Mouse (Mus musculus) ZHBTc4 (cell line): ENCODE measurements around the gene Shq1.
A peak's percentile ranks its signal among the peaks of the same experiment; 100 is the strongest.

Experiments
- DNase-seq: peaks from one replicate; pipeline ENCODE4 v3.0.0-alpha.2; 2011; ENCODE audit warnings: low read depth, low spot score

Shq1 gene

DNA sequence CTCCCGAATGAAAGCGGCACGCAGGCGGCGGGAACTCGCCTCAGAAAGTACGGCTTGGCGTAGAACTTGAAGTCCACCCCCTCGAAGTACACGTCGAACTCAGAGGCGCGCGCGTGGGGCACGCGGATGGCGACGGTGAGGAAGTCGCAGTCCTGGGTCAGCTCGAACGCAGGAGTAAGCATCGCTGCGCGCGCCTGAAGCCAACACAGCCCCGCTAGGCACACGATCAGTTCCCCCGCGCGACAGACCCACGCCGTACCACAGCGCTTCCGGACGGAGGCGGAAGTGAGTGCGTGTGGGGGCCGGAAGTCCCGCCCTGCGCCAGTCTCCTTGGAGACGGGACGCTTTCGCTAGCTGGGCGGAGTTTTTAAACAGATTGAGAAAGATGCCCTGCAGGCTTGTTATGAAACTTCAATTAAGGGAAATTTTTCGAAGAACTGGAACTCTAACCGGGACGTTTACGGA lies at the start of gene Shq1:
Gene Shq1, minus strand, starts transcription at position 278 of the 465 bp plus-strand sequence.
- peak; percentile 90 for DNase-seq

DNA sequence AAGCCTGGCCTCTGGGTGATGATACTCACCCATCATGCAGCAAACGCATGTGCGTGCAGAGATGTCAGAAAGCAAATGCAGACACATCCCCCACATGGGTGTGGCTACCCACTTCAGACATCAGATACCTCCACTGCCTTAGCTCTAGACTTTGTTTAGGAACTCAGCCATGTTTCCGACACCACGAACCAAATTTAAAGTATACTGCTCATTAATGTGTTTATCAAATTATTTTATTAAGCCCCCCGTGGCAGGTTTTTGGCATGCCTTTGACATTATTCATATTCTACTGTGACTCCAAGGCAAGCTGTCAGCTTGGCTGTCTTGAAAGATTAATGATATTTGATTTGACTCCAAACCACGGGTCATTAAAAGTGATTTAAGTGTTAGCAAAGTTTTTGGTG lies 49.1 kb upstream of the Shq1 start:
- no peak for DNase-seq

- no peak for DNase-seq
Measured at GRCm38 (mm10) chr6:100716817-100717216, 45.9 kb upstream of the Shq1 start.

- DNase-seq, result no peak
Measured at GRCm38 (mm10) chr6:100716152-100716551, 45.2 kb upstream of the Shq1 start.

- DNase-seq, result no peak
Measured at GRCm38 (mm10) chr6:100715296-100715828, 44.4 kb upstream of the Shq1 start.

DNA sequence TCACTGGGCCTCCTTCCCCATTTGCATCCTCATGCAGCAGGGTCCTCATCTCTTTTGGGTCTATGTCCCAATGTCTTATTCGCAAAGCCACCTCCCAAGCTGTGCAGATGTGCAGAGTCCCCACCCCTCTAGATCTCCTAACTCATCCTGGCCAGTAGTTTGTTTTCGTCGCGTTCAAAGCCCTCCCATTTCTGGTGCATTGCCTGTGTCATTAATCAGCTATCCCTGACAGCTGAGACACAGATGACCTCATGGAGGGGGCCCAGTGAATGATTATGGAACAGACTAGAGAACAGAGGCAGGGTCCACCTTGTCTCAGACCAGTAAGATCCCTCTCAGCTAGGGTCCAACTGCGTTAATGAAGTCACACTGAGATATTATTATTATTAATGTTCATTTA lies 39.9 kb upstream of the Shq1 start:
- no peak for DNase-seq

DNA sequence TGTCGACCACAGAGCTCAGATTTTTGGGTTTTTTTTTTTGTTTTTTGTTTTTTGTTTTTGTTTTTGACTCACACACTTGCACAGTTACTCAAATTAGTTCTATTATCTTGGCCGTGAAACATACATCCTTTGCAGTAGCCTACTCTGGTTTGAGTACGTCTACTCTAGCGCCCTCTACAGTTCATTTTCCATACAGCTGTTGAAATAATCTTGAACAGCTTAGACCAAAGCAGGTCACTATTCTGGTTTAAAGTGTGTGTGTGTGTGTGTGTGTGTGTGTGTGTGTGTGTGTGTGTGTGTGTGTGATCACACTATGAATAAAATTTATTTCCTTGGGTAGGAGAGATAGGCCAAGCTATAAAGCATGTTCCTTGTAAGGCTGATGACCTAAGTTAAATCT lies 39.2 kb upstream of the Shq1 start:
- peak; percentile 57 for DNase-seq

- peak; percentile 86 for DNase-seq
Measured at GRCm38 (mm10) chr6:100709483-100709882, 38.5 kb upstream of the Shq1 start.

GRCm38 (mm10) chr6:100708996-100709395 lies 38.0 kb upstream of the Shq1 start:
- DNase-seq, result no peak

DNA sequence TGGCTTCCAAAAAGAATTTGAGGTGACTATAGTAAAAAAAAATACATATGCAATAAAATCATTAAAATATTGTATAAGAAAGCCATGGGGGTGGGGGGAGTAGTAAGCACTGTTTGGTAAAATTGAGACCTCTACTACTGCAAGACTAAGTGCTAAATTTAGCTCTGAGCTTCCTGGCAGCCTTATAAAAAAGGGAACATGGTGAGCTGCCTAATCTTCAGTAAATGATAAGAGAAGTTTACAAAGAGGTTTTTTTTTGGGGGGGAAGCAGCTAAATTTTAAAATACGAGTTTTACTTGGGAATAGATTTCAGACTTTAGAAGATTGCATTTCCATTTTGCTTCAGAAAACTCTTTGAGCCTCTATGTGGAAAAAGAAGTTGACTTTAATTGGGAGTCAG lies 37.3 kb upstream of the Shq1 start:
- DNase-seq, result no peak

DNA sequence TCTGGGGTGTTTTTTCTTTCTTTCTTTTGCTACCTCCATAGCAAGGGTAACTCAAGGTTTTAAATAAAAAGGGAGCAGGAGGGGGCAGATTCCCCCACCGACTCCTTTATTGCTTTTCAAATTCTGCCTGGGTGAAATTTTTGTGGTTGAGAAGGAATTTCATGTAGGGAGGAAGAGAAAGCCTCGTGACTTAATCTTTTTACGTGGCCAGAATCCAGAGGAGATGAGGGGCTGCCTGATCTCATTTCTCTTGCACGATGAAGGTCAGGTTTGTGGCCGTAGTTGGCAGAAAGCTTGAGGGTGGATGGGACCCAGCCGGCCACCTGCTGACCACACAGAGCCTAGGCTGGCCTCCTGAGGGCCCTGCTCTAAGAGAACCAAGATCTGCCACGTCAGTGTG lies 36.6 kb upstream of the Shq1 start:
- no peak for DNase-seq

- no peak for DNase-seq
Measured at GRCm38 (mm10) chr6:100706861-100707260, 35.9 kb upstream of the Shq1 start.

GRCm38 (mm10) chr6:100705366-100705811 lies 34.4 kb upstream of the Shq1 start:
- no peak for DNase-seq

GRCm38 (mm10) chr6:100704574-100705365 lies 33.8 kb upstream of the Shq1 start, which contains the start of gene Gxylt2:
Gene Gxylt2, plus strand, starts transcription at chr6:100704734.
- DNase-seq, result peak; percentile 67

DNA sequence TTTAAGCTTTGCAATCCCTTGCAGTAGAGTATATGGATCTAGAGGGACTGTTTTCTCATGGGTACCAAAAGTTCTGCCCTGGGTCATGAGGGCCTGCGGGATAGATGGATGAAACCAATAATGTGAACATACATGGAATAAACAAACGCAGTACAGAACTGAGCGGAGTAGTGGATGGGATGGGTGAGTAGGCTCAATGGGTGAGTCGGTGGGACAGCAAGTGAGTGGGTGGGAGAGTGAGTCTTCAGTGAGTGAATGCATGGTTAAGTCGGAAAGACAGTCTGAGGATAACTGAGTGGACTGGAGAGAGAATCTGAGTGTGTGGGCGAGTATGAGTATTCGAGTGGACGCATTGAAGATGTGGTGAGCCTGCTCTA lies 33.2 kb upstream of the Shq1 start:
- no peak for DNase-seq

DNA sequence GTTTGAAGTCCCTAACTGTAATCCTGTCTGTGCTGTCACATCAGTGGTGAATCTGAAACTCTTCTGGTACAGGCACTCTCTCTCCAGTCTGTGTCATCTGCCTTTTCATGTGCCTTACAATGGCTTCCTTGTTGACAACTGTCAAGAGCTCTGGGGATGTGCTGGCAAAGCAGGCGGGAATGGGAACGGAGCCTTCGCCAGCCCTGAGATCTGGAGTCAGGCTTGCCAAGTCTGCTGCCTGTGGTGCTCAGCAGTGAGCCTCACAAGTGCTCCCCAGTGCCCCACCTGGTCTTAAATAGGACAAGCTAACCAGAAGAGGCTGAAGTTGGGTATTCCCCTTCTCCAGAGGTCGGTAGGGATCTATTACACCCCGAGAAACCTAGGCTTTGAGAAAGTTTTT lies 29.8 kb upstream of the Shq1 start:
- no peak for DNase-seq

DNA sequence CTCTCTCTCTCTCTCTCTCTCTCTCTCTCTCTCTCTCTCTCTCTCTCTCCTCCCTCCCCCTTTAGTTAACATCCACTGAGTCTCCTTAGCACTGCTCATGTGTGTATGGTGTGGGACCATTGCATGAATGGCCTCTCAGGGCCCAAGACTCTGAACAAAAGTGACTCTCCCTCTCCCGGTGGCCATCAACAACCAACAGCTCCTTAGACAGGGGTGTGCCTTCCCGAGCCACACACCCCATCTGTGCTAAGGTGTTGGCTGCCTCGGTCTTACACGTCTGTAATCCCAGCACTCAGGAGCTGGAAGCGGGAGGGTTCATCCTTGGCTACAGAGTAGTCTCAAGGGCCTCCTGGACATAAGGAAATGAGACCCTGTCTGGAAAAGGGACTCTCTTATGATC lies 29.0 kb upstream of the Shq1 start:
- DNase-seq, result no peak

- DNase-seq, result no peak
Measured at GRCm38 (mm10) chr6:100686341-100686740, 15.4 kb upstream of the Shq1 start.

DNA sequence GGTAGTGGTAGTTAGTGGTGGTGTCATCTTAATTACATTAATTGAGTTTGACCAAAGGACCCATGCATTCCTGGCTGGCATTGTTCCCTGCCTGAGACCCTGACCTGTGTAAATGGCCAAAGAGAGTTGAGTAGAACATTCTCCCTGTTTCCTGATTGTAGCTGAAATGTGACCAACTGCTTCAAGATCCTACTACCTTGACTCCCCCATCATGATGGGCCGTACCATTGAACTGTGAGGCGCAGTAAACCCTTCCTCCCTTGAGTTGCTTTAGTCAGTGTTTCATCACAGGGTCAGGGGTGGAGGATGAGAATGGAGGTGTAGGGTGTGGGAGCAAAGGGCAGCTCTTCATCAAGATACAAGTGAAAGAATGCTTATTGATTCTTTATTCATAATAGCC lies 7.7 kb upstream of the Shq1 start:
- DNase-seq, result no peak

DNA sequence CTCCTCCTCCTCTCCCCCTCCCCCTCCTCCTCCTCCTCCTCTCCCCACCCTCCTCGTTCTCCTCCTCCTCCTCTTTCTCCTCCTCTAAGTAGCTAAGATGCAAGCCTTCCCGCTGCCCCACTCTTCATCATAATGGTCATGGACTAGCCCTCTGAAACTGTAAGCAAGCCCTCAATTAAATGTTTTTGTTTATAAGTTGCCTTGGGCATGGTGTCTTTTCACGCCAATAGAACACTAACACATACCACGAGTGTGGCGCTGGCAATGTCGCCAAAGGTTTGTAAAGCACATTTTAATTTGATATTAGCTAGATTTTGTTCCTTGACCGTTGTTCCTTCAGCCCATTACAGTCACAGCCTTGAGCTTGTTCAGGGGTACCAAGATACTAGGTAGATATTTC lies 5.5 kb upstream of the Shq1 start:
- DNase-seq, result no peak

DNA sequence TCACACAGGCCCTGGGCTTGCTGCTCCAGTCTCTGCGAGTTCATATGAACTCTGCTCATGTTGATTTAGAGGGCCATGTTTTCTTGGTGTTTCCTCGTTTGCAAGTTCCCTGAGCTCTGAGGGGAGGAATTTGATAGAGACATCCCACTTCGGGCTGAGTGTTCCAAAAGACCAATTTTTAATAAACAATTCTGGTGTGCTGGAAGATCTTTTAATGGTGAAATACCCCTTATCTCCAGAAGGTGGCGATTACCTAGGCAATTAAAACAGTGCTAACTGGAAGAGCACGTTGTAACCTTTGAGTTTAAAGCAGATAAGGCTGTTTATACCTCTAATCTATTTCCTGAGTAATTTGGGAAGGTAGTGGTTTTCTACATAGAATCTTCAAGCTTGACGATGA lies 4.0 kb upstream of the Shq1 start:
- peak; percentile 42 for DNase-seq

DNA sequence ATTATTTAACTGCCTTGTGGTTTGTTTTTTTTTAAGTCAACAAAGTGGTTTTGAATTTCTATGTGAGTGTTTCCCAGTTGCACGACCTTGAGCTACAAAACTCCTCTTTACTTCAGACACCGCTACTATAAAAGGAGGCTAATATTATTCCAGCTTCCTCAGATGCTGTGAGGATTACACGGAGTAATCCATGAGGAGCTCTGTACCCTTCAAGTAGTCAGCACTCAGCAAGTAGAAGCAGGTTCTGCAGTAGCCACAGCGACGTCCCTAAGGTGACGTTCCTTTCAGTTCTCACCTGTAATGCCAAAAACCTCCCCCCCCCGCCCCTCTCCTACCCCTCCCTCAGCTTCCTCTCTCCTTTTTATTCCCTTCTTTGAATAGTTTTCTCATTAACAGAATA lies 444 bp upstream of the Shq1 start:
- DNase-seq, result no peak

DNA sequence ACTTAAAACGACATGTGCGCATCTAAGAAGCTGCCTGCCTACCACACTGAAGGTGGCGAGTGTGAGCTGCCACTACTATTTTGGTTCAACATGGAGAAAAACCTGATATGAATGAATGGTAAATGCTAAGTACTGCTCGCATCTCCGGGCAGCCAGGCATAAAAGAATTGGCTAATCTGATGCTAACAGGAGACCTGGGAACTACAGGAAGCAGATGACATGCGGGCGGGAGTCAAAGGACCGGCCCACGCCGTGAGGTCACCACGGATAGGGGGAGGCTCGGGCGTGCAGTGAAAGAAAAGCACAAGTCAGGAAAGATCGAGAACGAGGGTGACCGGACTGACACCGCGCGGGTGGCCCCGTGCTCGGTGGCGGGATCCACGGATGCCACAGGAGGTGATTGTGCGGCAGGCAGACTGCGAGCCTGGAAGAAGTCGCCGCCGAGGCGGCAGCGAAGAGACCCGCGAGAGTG lies 551 bp downstream of the Shq1 start:
- peak; percentile 62 for DNase-seq
